Mouse (Mus musculus): ENCODE measurements at regions not wholly inside any gene's neighbourhood (a gene's known extent, or its start where the extent isn't known, plus 50 kb on each side); places are given as distances from the start of the nearest gene placed in this dataset.

DNA sequence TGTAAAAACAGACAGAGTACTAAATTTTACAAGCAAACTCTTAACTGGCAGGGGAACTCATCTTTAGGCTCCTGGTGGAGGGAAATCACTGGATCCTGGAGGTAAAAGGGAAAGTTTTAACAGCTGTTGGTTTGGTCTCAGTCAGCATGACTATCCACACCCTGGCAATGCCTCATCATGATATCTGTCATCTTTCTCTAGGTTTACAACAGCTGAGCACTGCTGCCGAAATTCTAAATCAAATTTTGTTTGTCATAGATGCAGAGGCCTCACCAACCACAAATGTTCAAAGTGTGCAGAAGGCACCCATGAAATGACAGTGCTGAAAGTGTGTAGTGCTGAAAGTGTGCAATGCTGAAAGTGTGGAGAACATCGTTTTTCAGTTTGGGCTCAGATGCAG is 180.6 kb upstream of the Lpp start:
- DNase-seq, result no peak

DNA sequence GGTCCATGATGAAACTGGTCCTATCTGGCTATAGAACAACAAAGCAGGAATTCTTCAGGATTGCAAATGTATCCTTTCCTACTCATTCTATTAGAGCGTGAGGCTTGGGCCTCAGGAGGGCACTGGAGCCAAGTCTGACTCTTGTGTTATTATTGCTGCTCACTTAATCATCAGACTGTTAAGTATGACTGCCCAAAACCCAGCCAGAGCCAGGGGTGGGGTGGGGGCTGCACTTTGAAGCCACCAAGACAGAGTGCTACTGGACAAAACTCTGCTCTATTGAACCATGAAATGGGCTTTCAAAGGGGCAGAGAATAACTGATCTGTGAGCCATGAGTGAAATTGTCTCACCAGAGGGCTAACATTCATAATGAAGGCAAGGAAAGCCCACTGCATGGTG is 181.7 kb upstream of the Lpp start:
- no peak for DNase-seq

DNA sequence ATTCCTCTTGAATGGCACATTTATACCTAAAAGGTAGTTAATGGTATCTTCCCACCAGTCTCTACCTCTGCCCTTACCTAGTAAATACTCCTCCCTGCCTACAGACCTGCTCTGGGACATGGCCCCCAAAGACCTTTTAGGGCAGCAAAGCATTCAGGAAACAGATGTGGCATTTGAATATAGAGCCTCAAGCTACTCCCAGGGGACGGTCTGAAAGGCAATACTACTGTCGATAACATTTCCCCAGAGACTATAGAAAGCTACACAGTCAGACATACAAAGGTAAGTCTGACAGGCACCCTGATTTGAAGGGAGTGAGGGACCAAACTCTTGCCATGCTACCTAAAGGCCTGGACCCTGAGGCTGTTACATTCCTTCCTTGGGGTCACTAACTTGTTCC is 184.4 kb upstream of the Lpp start:
- DNase-seq, result no peak

DNA sequence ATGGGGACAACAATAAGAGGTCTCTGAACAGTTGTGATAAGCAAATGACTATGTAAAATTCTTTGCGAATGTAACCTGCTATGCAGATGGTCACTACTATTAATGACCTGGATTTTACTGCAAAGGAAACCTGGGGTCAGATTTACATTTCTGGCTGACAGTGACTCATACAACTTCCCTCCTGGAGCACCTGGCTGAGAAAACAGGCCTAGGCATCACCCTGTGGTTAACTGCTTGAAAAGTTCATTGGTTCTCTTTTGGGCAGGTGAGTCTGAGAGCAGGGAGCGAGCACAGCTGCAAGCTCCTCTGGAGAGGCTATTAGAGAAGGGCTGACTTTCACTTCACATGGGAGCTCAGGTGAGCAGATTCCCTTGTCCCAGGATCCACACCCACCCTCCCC is 185.2 kb upstream of the Lpp start:
- no peak for DNase-seq

DNA sequence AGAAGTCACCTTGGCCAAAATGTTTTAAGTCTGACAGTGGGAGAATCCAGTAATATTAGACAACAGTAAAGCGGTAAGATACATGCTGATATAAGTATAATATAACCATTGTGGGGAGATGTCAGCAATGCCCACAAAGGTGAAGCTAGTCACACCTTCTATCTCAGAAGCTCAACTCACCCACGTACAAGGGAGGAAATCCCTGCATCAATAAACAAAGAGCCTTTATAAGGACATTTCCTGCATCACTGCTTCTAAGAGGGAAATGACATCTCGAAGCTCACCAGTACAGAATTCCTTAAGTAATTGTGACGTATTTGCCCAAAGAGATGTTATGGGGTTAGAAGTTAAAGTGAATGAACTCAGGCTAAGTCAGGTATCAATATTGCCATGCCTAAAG is 186.3 kb upstream of the Lpp start:
- DNase-seq, result no peak

DNA sequence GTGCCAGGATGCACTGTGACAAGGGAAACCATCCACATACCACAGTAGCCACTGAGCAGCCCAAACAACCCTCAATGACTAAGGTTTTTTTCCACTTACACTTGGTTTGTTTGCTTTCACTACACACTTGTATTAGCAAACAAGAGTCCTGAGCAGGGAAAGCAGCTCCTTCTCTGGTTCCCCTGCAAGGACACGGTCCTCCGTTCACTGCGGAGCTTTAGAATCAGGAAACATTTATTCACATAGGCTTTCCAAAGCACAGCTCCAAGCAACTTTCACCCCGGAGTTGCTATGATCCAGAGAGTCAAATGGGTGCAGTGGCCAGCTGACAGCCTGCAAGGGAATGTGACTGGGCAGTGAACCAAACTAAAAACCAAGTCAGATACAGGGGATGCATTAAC is 186.8 kb upstream of the Lpp start:
- no peak for DNase-seq

DNA sequence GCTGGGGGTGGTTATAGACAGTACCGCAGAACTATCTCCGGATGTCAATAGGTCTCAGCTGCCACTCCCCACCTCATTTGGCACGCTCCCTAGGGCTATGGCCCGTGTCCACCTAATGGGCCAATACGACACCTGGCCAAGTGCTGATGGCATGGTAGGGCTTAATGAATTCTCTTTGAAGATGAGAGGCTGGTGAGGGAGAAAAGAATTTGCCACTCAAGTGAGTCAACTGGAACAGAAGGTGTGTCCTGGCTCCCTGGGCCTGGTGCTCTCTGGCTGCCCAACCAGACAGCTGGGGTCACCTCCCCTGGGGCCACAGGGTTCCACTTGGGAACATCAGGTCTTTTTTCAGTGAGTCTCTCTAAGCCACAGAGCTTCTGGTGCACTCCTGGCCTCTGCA is 187.7 kb upstream of the Lpp start:
- DNase-seq, result no peak

DNA sequence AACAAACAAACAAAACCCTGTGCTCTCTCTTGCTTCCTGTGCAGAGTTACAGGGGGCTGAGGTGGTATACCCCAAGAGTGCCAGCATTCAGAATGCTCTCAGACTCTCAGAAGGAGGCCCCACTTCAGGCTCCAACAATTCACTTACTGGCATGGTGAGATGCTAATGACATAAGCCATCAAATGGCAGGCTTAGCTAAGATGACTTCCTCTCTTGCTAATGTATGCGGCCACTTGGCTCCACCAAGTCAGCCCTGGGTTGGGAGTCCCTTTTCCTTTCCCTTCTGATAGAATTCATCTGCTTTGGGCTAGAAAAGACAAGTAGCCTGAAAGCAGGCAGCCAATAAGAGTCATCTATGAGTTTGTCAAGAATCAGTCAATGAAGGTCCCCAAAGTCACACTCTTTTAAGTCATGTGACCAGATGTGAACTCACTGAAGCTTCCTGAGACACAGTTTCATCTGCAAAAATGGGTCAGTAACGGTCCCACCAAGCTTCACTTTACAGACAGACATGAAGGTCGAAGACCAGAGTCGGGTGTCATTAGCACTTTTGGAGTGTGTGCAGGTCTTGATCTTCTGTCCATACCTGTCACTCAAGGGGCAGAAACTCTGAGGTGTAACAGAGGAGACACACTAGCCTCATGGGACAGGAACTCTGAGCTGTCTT is 189.1 kb upstream of the Lpp start:
- no peak for DNase-seq

DNA sequence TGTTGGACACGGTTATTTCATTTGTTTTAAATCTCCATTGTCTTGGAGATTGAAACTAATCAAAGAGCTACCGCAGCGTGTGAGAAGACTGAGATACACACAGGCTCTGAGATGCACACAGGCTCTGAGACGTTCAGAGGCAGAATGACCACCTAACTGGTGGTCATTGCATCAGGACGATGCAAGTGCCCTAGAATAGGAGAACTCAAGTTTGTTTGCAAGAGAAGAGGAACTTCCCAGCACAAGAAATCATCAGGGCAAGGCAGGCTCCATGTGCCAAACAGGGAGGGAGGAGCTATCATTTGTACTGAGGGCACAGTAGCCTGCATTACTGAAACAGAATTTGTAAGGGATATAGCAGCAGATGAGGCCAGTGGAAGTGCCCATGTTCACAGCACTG is 190.7 kb upstream of the Lpp start:
- no peak for DNase-seq

DNA sequence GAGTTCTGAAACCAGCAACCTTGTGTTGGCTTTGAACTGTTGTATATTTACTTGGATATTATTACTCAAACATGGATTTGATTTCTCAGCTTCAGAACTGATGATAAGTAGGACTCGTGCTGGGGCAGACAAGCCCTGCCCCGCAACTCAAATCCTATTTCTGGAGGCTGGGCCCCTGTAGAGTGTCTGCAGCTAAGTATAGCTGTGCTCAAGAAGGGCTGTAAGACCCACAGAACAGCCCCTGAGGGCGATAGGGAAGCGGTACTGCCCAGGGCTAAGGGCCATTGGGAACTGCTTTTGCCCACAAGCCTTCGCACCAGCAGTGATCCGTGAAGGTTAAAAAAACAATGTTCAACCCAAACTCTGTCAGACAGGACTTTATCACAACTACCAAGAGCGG is 191.9 kb upstream of the Lpp start:
- DNase-seq, result no peak

DNA sequence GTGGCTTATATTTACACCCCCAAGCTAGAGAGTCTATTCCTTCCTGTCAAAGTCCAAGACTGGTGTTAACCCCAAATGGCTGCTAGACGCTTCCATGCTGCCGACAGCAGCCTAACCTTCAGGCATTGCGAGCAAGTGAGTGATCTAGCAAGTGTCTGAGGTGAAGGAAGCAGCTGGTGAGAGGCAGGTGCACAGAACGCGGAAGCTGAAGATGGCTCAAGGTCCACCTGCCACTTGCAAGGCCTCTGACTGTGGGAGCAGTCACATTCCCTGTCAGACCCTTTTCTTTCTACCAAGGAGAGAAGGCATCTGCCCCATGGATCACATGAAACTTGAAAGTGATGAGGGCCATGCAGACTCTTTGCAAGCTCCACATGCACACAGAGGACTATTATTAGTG is 193.1 kb upstream of the Lpp start:
- DNase-seq, result no peak

DNA sequence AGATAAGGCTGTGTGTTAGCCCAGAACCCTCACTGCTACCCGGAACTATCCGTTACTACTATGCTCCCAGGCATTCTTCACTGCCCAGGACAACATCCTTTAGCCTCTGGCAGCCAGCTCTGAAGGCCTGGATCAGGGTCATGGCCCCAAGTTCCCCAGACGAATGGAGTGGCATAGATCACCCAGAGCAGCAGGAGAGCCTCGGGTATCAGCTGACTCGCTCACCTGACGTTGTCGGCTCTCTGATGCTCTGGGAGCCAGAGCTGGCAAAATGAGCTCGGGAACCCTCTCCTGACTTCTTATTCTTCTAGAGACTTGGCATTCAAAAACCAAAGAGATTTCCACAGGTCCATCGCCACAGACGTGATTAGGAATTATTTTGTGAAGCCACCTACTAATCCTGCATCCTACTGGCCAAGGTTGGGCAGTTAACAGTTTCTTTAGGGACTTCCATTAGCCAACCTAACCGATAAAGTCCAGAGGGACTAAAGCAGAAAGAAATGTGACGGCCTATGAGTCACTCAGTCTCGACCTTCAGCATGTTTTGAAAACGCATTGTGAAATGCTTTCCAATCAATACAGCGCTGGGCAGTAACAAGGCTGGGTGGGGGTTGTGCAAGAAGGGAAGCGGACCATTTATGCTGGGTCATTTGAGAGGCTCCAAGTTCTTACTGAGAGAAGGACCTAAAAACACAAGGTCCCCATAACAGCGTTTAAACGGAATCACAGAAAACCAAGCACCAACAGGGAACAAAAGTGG is 193.7 kb upstream of the Lpp start:
- no peak for DNase-seq

DNA sequence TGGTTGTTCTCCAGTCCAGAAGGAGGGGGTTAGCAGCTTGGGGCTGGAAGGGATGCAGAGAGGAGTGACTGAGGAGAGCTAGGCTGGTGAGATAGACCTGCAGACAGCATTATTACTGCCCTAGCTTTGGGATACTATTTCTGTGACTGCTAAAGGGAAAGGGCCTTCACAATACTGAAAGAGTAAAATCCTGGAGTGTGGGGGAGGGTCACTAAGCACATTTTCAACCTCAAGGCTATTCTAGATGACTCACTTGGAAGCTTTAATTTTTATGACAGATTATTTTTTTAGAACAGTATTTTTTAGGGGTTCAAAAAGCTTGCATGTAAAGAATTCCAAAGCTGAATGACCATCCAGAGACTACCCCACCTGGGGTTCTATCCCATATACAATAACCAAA is 195.0 kb upstream of the Lpp start:
- no peak for DNase-seq

DNA sequence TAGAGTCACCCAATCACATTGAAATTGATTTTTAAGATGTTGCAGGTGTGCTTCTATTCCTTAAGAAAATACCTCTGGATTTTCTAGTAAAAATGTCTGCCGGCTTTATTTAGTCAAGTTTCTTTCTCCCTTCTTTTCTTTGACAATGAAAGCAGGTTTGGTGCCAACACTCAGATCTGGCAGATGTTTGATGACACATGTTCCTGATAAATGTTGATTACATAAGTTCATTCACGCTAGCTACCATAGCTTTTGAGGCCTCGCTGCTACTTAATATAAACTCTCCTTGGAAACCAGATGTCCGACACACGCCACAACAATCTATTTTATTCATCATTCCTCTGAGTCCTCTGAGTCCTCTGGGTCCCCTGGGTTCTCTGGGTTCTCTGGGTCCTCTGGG is 195.7 kb upstream of the Lpp start:
- DNase-seq, result no peak

DNA sequence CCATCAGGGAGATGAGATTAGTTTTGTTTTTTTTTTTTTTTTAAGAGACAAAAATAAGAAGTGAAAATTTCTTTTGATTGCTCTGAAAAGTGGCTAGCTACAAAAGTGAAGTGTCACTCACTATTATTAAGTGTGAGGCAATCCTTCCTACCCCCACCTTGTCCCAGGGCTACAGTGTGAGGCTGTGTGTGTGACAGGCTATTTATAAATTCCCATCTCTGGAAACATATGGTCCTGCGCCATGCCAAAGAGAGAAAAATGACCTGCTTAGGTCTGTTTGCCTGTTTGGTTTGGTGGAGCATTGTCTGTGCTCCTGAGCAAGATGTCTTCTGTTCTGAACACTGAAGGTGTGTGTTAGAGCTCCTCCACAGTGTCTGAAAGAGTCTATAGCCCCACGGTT is 199.4 kb upstream of the Lpp start:
- DNase-seq, result no peak

DNA sequence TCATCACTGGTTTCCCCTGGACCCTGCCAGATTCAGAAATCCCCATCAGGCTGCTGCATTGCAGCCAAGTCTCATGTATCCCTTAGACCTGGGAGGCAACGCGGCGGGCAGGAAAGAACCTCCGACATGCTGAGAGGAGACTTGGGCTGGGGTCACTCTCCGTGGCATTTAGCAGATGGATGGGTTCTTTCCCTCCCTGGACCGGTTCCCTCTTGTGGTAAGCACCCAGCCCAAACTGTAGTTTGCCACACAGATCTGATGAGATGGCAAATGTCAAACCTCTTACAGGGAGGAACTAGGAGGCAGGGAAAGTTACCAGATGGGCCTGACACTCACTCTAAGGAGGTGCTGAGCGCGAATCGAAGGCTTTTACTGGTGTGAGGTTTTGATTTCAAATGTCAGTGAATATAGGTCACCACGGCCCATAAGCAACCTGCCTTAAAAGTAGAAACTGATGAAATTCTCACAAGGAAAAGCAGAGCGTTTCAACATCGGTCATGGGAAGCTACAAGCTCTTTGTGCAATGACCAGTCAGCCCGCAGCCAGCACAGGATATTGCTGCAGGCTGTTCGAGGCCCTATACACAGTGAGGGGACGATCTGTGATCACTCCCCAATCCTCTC is 199.9 kb upstream of the Lpp start:
- no peak for DNase-seq

DNA sequence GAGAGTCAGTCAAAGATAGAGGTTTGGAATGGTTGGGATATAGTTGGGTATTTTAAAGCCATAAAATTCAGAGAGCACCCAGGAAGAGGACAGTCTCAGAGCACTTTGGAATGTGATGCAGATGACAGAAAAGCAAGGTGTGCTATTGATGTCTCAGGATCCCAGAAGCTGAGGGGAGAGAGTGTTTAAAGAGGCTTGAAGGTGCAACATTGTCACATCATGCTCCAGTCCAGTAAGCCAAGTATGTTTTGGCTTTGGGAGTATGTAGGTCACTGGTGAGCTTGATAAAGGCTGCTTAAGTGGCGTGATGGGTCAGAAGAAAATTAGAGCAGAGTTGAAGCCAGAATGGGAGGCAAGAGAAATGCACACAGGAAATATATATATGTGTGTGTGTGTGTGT is 201.3 kb upstream of the Lpp start:
- no peak for DNase-seq

DNA sequence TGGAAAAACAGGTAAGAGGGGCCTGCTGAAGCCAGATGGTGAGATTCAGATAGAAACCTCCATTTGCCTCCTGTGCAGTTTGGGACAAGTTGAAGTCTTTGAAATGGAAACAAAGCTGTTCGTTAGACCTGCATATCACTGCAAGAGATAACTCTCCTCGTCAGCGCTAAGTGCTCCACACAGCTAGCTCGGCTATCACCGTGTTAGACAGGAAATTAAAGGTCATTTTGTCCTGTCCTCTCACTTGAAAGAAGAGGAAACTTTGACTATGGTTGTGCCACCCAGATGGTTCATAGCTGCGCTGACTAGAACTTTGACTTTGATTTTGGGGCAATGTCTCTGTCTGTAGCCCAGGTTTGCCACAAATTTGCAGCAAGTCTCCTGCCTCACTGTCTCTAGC is 198.5 kb upstream of the Bcl6 start:
- no peak for DNase-seq

DNA sequence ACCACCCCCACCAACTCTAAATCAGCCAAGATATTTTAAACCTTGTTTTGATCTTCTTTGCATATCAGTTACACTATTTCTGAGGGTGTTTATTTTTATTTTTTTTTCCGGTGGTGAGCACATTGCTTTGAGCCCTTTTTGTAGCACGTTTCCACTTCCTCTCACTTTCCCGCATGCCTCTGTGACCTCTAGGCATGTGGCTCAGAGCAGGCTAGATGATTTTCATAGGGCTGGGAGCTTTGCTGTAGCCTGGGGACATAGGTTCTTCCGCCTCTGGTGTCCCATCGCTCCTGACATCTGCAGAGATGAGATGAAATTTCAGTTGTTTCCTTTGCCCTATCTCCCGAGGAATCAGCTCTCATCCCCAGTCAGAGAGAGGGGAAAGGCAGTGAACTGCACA is 197.3 kb upstream of the Bcl6 start:
- no peak for DNase-seq

DNA sequence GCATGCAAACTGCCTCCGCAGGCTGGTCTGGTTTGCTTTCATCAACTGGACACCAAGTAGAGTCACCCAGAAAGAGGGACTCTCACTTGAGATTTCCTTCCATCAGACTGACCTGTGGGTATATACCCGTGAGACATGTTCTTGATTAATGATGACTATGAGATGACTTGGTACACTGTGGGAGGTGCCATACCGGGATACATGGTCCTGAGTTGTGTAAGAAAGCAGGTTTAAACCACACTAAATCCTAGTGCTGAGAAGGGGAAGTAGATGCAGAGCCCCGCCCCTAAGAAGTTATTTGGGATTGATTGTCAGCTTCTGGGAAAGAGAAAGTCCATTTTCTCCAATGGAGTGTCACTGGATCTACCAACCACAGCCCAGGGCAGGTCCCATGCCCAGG is 196.2 kb upstream of the Bcl6 start:
- no peak for DNase-seq

DNA sequence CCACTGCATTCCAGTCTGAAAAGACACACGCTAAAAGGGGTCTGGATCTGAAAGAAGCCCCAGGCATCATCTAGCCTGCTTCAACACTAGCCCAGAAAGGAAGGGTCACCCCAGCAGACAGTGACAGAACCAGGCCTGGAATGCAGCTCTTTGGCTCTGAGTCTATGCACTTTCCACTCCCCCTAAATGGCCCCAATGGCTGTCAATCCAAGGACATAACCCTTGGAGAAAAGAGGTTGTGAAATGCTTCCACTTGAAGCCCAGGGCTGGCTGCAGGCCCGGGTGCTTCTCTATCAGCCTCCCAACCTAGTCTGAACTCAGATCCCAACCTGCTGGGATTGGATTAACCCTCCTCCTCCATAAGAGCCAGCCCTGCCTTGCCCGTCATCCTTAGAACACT is 194.6 kb upstream of the Bcl6 start:
- no peak for DNase-seq

DNA sequence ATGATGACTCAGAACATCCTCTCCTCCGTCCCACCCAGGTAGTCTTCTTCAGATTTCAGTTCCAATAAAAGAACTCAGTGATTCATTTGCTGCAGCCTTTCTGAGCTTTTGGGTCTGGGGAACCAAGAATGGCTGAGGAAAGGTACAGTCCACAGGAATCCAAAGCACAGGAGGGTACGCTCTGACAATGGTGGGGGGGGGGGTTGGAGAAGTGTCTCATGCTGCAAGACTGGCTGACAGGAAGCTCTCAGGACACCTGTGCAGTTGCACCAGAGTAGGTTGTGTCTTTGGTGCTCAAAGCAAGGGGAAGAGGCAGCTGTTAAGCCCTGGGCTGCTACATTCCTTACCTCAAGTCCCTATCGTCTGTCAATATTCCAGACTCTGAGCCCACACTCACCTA is 192.7 kb upstream of the Bcl6 start:
- DNase-seq, result no peak

DNA sequence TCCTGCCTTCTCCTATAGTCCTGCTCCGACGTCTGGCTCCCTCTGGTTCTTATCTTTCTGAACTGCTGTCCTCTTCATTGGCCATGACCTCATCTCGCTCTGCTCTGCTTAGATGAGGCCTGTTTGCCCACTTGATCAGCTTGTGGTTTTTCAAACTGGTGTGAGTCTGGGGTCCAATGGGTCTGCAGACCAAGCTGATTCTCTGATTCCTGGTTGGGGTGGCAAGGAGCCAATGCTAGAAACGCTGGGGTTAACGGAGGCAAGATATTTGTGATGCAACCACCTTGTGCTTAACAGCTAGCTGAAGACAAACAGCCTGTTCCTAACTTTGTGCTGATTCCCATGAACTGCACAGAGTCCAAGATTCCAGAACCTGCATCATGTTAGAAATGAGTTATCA is 192.0 kb upstream of the Bcl6 start:
- DNase-seq, result no peak

DNA sequence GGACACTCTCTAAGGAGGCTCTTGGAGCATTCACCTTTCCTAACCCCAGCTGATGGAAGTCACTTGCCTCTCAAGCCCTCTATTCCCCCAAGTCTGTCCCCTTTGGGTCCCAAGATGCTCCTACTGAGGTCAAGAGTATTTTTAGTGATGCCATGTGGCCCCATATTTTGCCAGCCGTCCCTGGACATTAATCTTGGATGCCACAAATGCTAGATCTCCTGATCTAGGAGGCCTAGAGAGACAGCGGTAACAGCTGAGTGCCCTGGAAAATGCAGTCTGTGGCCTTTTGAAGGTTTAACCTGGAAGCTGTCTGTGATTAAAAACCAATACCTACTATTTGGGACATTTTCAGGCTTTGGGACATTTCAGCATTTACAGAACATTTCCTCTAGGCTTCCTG is 188.9 kb upstream of the Bcl6 start:
- no peak for DNase-seq

DNA sequence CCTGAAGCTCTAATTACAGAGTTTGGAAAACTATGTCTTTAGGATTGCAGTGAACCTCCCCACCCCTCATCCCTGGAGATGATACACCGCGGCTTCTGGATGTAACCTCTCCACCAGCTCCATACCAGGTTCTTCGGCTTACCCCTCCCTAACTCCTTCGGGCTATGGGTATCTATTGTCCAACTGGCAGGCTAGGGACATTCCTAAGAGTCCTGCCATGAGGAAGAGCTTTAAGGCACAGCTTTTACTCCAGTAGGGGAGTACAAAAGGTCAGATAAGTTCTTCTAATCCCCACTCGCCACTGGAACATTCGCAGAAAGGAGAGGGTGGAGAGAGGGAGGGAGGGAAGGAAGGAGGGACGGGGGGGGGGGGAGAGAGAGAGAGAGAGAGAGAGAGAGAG is 188.5 kb upstream of the Bcl6 start:
- DNase-seq, result no peak

Data from right cerebral cortex, postnatal 4 days (tissue).